Mouse (Mus musculus) adrenal gland, adult 8-10 months (tissue): ENCODE data around the gene Fam53b. TPM values are rescaled to one million over a fixed set of nuclear protein-coding genes. Genes with fewer than 3 reads are reported as not detected.

Experiments used
- DNase-seq: peaks from one replicate; pipeline ENCODE4 v3.0.0; 2022
- total RNA-seq, 4 experiments: library from RNA; stranded (reverse); gene quantifications; 2 replicates each; pipeline ENCODE4 v1.2.4; 2022

Gene Fam53b
- total RNA-seq, 4 experiments from 2014 or later: 84.3 to 115 (median 87.7) TPM

- DNase-seq: no peak
These were observed 79.5 kb downstream of the Fam53b start for GRCm38 (mm10) chr7:132734222-132734621.

- no peak for DNase-seq
These were observed 80.2 kb downstream of the Fam53b start for GRCm38 (mm10) chr7:132733521-132733920.

- no peak for DNase-seq
These were observed 81.4 kb downstream of the Fam53b start for GRCm38 (mm10) chr7:132732136-132732789.

GRCm38 (mm10) chr7:132731558-132731957 is 82.1 kb downstream of the Fam53b start:
- DNase-seq: no peak

GRCm38 (mm10) chr7:132730510-132730909 is 83.2 kb downstream of the Fam53b start:
- DNase-seq: no peak

- DNase-seq: no peak
These were observed 84.4 kb downstream of the Fam53b start for GRCm38 (mm10) chr7:132729093-132729831.

- DNase-seq: no peak
These were observed 87.4 kb downstream of the Fam53b start for GRCm38 (mm10) chr7:132726106-132726861.

- DNase-seq: no peak
These were observed 89.1 kb downstream of the Fam53b start for GRCm38 (mm10) chr7:132724501-132725062.

- DNase-seq: peak; percentile 73
These were observed 89.8 kb downstream of the Fam53b start for GRCm38 (mm10) chr7:132723906-132724305.

- DNase-seq: no peak
These were observed 91.0 kb downstream of the Fam53b start for GRCm38 (mm10) chr7:132722401-132723370.

- no peak for DNase-seq
These were observed 93.1 kb downstream of the Fam53b start for GRCm38 (mm10) chr7:132720562-132720961.

- no peak for DNase-seq
These were observed 94.1 kb downstream of the Fam53b start for GRCm38 (mm10) chr7:132719570-132719969.

GRCm38 (mm10) chr7:132715259-132715658 is 98.4 kb downstream of the Fam53b start:
- no peak for DNase-seq

GRCm38 (mm10) chr7:132714236-132714923 is 99.3 kb downstream of the Fam53b start:
- no peak for DNase-seq

- no peak for DNase-seq
These were observed 100.1 kb downstream of the Fam53b start for GRCm38 (mm10) chr7:132713483-132714126.

- no peak for DNase-seq
These were observed 100.7 kb downstream of the Fam53b start for GRCm38 (mm10) chr7:132712956-132713355.

- no peak for DNase-seq
These were observed 101.5 kb downstream of the Fam53b start for GRCm38 (mm10) chr7:132712044-132712708.

- DNase-seq: no peak
These were observed 102.1 kb downstream of the Fam53b start for GRCm38 (mm10) chr7:132711579-132711978.

GRCm38 (mm10) chr7:132705130-132705529 is 108.6 kb downstream of the Fam53b start:
- DNase-seq: no peak

- no peak for DNase-seq
These were observed 109.3 kb downstream of the Fam53b start for GRCm38 (mm10) chr7:132704310-132704875.
